Mouse (Mus musculus) right cerebral cortex, adult 2 months (tissue): ENCODE measurements at regions not wholly inside any gene's neighbourhood (a gene's known extent, or its start where the extent isn't known, plus 50 kb on each side); places are given as distances from the start of the nearest gene placed in this dataset.
A peak's percentile ranks its signal among the peaks of the same experiment; 100 is the strongest.

Source experiments
- DNase-seq, 2 experiments: peaks; one replicate each; pipeline ENCODE4 v3.0.0; 2021 to 2022; ENCODE audit warnings: low spot score in 2 of 2

- no peak for DNase-seq
Measured at GRCm38 (mm10) chr1:166735545-166735944, 53.9 kb upstream of the Fmo9 start.

GRCm38 (mm10) chr1:166738029-166738428, 56.4 kb upstream of the Fmo9 start:
- peak; percentile 21 to 26 for DNase-seq

GRCm38 (mm10) chr1:166750236-166750635, 68.6 kb upstream of the Fmo9 start:
- DNase-seq: peak in 1 of 2 experiments; percentile 22

- no peak for DNase-seq
Measured at GRCm38 (mm10) chr1:166750777-166751176, 69.1 kb upstream of the Fmo9 start.

GRCm38 (mm10) chr1:166751436-166751835, 69.8 kb upstream of the Fmo9 start:
- DNase-seq: no peak

GRCm38 (mm10) chr1:166752990-166753709, 71.5 kb upstream of the Fmo9 start:
- DNase-seq: peak in 1 of 2 experiments; percentile 10

- no peak for DNase-seq
Measured at GRCm38 (mm10) chr1:166758987-166759386, 77.3 kb upstream of the Fmo9 start.

- DNase-seq: no peak
Measured at GRCm38 (mm10) chr1:166773114-166773513, 91.5 kb upstream of the Fmo9 start.

GRCm38 (mm10) chr1:166782106-166782505, 100.5 kb upstream of the Fmo9 start:
- DNase-seq: peak; percentile 61 to 64

- no peak for DNase-seq
Measured at GRCm38 (mm10) chr1:166787945-166788344, 106.3 kb upstream of the Fmo9 start.

- no peak for DNase-seq
Measured at GRCm38 (mm10) chr1:166788824-166789399, 107.3 kb upstream of the Fmo9 start.

- no peak for DNase-seq
Measured at GRCm38 (mm10) chr1:166793052-166793716, 111.5 kb upstream of the Fmo9 start.

- DNase-seq: no peak
Measured at GRCm38 (mm10) chr1:166793717-166794081, 112.1 kb upstream of the Fmo9 start.

- DNase-seq: no peak
Measured at GRCm38 (mm10) chr1:166794622-166795244, 113.1 kb upstream of the Fmo9 start.

GRCm38 (mm10) chr1:166795613-166796012, 114.0 kb upstream of the Fmo9 start:
- no peak for DNase-seq

- peak; percentile 53 to 61 for DNase-seq
Measured at GRCm38 (mm10) chr1:166796362-166796925, 114.8 kb upstream of the Fmo9 start.

GRCm38 (mm10) chr1:166796931-166797330, 115.3 kb upstream of the Fmo9 start:
- DNase-seq: peak in 1 of 2 experiments; percentile 43

GRCm38 (mm10) chr1:166800953-166801603, 119.4 kb upstream of the Fmo9 start:
- no peak for DNase-seq

- DNase-seq: no peak
Measured at GRCm38 (mm10) chr1:166801929-166802328, 120.3 kb upstream of the Fmo9 start.

GRCm38 (mm10) chr1:166803928-166804327, 122.3 kb upstream of the Fmo9 start:
- no peak for DNase-seq

- no peak for DNase-seq
Measured at GRCm38 (mm10) chr1:166804333-166804732, 122.7 kb upstream of the Fmo9 start.
